In the genomic region with DNA sequence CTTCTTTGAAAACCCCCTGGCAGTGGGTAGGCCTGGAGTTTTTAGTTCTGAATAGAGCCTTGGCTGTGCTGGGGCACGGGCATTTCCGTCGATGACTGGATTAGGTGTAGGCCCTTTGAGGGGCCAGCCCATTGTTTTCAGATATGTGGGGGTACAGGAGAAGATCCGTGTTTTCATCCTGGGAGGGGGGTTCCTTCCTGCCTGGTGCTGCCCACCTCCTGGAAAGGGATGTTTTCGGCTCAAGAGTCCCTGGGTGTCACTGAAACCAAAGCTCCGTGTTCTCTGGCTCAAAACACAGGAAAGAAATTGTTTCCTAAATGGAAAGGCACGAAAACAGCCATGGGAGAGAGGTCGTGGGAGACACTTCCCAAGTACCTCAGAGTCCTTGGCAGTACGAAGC, we compare ENCODE assay signal across 12 mouse cellular contexts. TPM values are rescaled to one million over a fixed set of nuclear protein-coding genes. Genes with fewer than 3 reads are reported as not detected.
DNase-seq lines count a peak whose midpoint lies in the region; ATAC-seq and TF ChIP-seq lines count a peak whose summit lies in the region.
"Had no signal": no experiment of that assay in that cellular context is flagged by ENCODE, and none has a peak within 500 bp of the region (broad histone marks: within the 10 kb centered on the region; RNA-seq: fewer than 3 reads in every experiment).

No protein-coding gene starts in this region.

- no peak overlapping the region for H3K4me2 ChIP-seq in kidney, embryonic 16.5 days (replicated peaks; ENCODE audit: low read depth, low read length)
- no peak overlapping the region for H3K4me2 ChIP-seq in embryonic facial prominence, embryonic 15.5 days (replicated peaks)
- H3K4me2 ChIP-seq in lung, embryonic 15.5 days = no peak overlapping the region
- H3K4me2 ChIP-seq: forebrain, embryonic 15.5 days; limb, embryonic 12.5 days; midbrain, embryonic 11.5 days had no signal

- TF ChIP-seq POLR2A in cortical plate, adult 2 months (IDR thresholded peaks at IDR 0.05; ENCODE audit: extremely low read depth, insufficient read depth, low read length) = no peak

- H3K4me1 ChIP-seq in kidney, embryonic 16.5 days (ENCODE audit: insufficient read depth, low read length) = peaks cover 40% of the 10 kb centered on the region
- H3K4me1 ChIP-seq in cortical plate, adult 2 months (ENCODE audit: control insufficient read depth, insufficient read depth, low read length) = peaks cover 14% of the 10 kb centered on the region
- peaks cover 66% of the 10 kb centered on the region for H3K4me1 ChIP-seq in embryonic facial prominence, embryonic 15.5 days
- peaks cover 35% of the 10 kb centered on the region for H3K4me1 ChIP-seq in lung, embryonic 15.5 days

- no peak overlapping the region for H3K4me3 ChIP-seq in kidney, embryonic 16.5 days (ENCODE audit: low read length)
- no peak overlapping the region for H3K4me3 ChIP-seq in cortical plate, adult 2 months (ENCODE audit: insufficient read depth, low read length)
- no peak overlapping the region for H3K4me3 ChIP-seq in embryonic facial prominence, embryonic 15.5 days (replicated peaks)
- no peak overlapping the region for H3K4me3 ChIP-seq in lung, embryonic 15.5 days
- H3K4me3 ChIP-seq: forebrain, embryonic 15.5 days; limb, embryonic 12.5 days had no signal

- ATAC-seq in kidney, embryonic 16.5 days (ENCODE audit: low FRiP score, low TSS enrichment) = no peak
- no peak for ATAC-seq in embryonic facial prominence, embryonic 15.5 days (ENCODE audit: insufficient number of reproducible peaks, low FRiP score, low TSS enrichment, low read depth)
- no peak for ATAC-seq in lung, embryonic 15.5 days (ENCODE audit: borderline replicate concordance, extremely low read depth, low FRiP score, low TSS enrichment)
- ATAC-seq: forebrain, embryonic 15.5 days had no signal

- H3K36me3 ChIP-seq in kidney, embryonic 16.5 days (ENCODE audit: insufficient read depth, low read length) = no peaks in the 10 kb centered on the region
- H3K36me3 ChIP-seq in embryonic facial prominence, embryonic 15.5 days = no peaks in the 10 kb centered on the region
- no peaks in the 10 kb centered on the region for H3K36me3 ChIP-seq in lung, embryonic 15.5 days
- H3K36me3 ChIP-seq: forebrain, embryonic 15.5 days; limb, embryonic 12.5 days had no signal

- TF ChIP-seq CTCF in cortical plate, adult 2 months (IDR thresholded peaks at IDR 0.05; ENCODE audit: extremely low read depth, insufficient read depth, low read length) = no peak

- 61% methylated on average over 9 of the region's 9 CpGs for WGBS in kidney, embryonic 16.5 days
- WGBS in embryonic facial prominence, embryonic 15.5 days = 55% methylated on average over 9 of the region's 9 CpGs
- WGBS in lung, embryonic 15.5 days = 65% methylated on average over 9 of the region's 9 CpGs

- H3K27ac ChIP-seq in kidney, embryonic 16.5 days (ENCODE audit: low read length) = peak overlapping the region; percentile 61; the same call in 1 of the 2 replicates
- 0 out of 2 replicates have a peak overlapping the region, but pooled peaks have one; percentile 2 for H3K27ac ChIP-seq in cortical plate, adult 2 months (ENCODE audit: insufficient read depth, low read length)
- peak overlapping the region; percentile 41; the same call in 1 of the 2 replicates for H3K27ac ChIP-seq in embryonic facial prominence, embryonic 15.5 days (replicated peaks)
- H3K27ac ChIP-seq in lung, embryonic 15.5 days = peak overlapping the region; percentile 58
- H3K27ac ChIP-seq: forebrain, embryonic 15.5 days had no signal

- no peak for DNase-seq in kidney, postnatal 4 days
- no peak for DNase-seq in layer of hippocampus, adult 8-10 months (ENCODE audit: low spot score in 2 of 2)
- DNase-seq in cerebellum, postnatal 36 days = no peak
- DNase-seq: cerebellum, postnatal 14 days; layer of hippocampus, adult 9-11 months had no signal

- H3K9me3 ChIP-seq in kidney, embryonic 16.5 days (ENCODE audit: low read length) = no peaks in the 10 kb centered on the region
- H3K9me3 ChIP-seq in embryonic facial prominence, embryonic 15.5 days (replicated peaks) = no peaks in the 10 kb centered on the region
- no peaks in the 10 kb centered on the region for H3K9me3 ChIP-seq in lung, embryonic 15.5 days
- H3K9me3 ChIP-seq: forebrain, embryonic 15.5 days; limb, embryonic 12.5 days had no signal

- H3K9ac ChIP-seq in kidney, embryonic 16.5 days (replicated peaks; ENCODE audit: low read length) = 0 out of 2 replicates have a peak overlapping the region, but pooled peaks have one; percentile 25
- no peak overlapping the region for H3K9ac ChIP-seq in embryonic facial prominence, embryonic 15.5 days
- no peak overlapping the region for H3K9ac ChIP-seq in lung, embryonic 15.5 days
- H3K9ac ChIP-seq: forebrain, embryonic 15.5 days; limb, embryonic 12.5 days had no signal

- no peaks in the 10 kb centered on the region for H3K27me3 ChIP-seq in kidney, embryonic 16.5 days (ENCODE audit: insufficient read depth, low read length)
- H3K27me3 ChIP-seq in embryonic facial prominence, embryonic 15.5 days = no peaks in the 10 kb centered on the region
- no peaks in the 10 kb centered on the region for H3K27me3 ChIP-seq in lung, embryonic 15.5 days
- H3K27me3 ChIP-seq: forebrain, embryonic 15.5 days; limb, embryonic 12.5 days had no signal

RNA-seq across cellular contexts. Expression of a gene that starts 17.9 kb away (rescaled TPM):
- 91.5 and 92.9 TPM in 2 replicates for polyA plus RNA-seq in kidney, embryonic 16.5 days (2015; fragmentation: Nextera tagmentation; extraction: Ambion mirVana)
- polyA plus RNA-seq in cortical plate, adult 2 months (2012; rRNA removed) = 190 and 191 TPM in 2 replicates
- 61.4 and 69.3 TPM in 2 replicates for polyA plus RNA-seq in embryonic facial prominence, embryonic 15.5 days (2015; fragmentation: Nextera tagmentation; extraction: Ambion mirVana)
- polyA plus RNA-seq in lung, embryonic 15.5 days (2015; fragmentation: Nextera tagmentation; extraction: Ambion mirVana) = 68.9 and 73.9 TPM in 2 replicates
- total RNA-seq in layer of hippocampus, adult 8-10 months (2022) = 100 to 1,000 TPM; 221 to 238 (median 233) TPM

Comparison
In these comparisons a context has a peak if more than half of its experiments do, and no peak if none do; other contexts are left out.
1. H3K27ac ChIP-seq: peak in every context shown above with its lines; median percentile 61 in kidney, embryonic 16.5 days; 58 in lung, embryonic 15.5 days; 41 in embryonic facial prominence, embryonic 15.5 days; 2 in cortical plate, adult 2 months.